In genomic region chr3:53650003-53650748, GRCm38 (mm10) we compare ENCODE assay signal across 8 mouse cellular contexts. TPM values are rescaled to one million over a fixed set of nuclear protein-coding genes. Genes with fewer than 3 reads are reported as not detected.
DNase-seq lines count a peak whose midpoint lies in the region; ATAC-seq and TF ChIP-seq lines count a peak whose summit lies in the region.

No protein-coding gene starts in this region.

- H3K4me3 ChIP-seq in ES-Bruce4 (ENCODE audit: low read depth, low read length) = no peak overlapping the region
- H3K4me3 ChIP-seq in embryonic facial prominence, embryonic 15.5 days (replicated peaks) = no peak overlapping the region; the same call in 1 of the 2 replicates
- no peak overlapping the region for H3K4me3 ChIP-seq in limb, embryonic 12.5 days (replicated peaks)

- TF ChIP-seq POLR2A in ES-Bruce4 (IDR thresholded peaks at IDR 0.05; ENCODE audit: insufficient read depth, low read length) = no peak

- 4% methylated on average over 8 of the region's 8 CpGs for WGBS in embryonic facial prominence, embryonic 15.5 days
- WGBS in limb, embryonic 12.5 days = 5% methylated on average over 8 of the region's 8 CpGs

- peak; percentile 99 for TF ChIP-seq EP300 in ES-Bruce4 (IDR thresholded peaks at IDR 0.05; ENCODE audit: insufficient read depth, low read depth, low read length)

- peak overlapping the region; percentile 22 for H3K4me2 ChIP-seq in embryonic facial prominence, embryonic 15.5 days (replicated peaks)
- peak overlapping the region; percentile 9; the same call in 1 of the 2 replicates for H3K4me2 ChIP-seq in limb, embryonic 12.5 days

- ATAC-seq in embryonic facial prominence, embryonic 15.5 days (ENCODE audit: insufficient number of reproducible peaks, low FRiP score, low TSS enrichment, low read depth) = no peak
- ATAC-seq in limb, embryonic 12.5 days (ENCODE audit: insufficient number of reproducible peaks, insufficient read depth, low FRiP score, low TSS enrichment, low read depth) = no peak

- no peaks in the 10 kb centered on the region; the same call in 1 of the 2 replicates for H3K36me3 ChIP-seq in ES-Bruce4 (ENCODE audit: control insufficient read depth, insufficient read depth, low read length, poor library complexity, severe bottlenecking)
- H3K36me3 ChIP-seq in embryonic facial prominence, embryonic 15.5 days = peaks cover 15% of the 10 kb centered on the region
- peaks cover 17% of the 10 kb centered on the region; the same call in 1 of the 2 replicates for H3K36me3 ChIP-seq in limb, embryonic 12.5 days

- no peaks in the 10 kb centered on the region; the same call in 1 of the 2 replicates for H3K27me3 ChIP-seq in ES-Bruce4 (ENCODE audit: control insufficient read depth, insufficient read depth, low read length, poor library complexity, severe bottlenecking)
- peaks cover 3% of the 10 kb centered on the region; the same call in 1 of the 2 replicates for H3K27me3 ChIP-seq in embryonic facial prominence, embryonic 15.5 days
- H3K27me3 ChIP-seq in limb, embryonic 12.5 days = peaks cover 9% of the 10 kb centered on the region

- peak; percentile 22 for DNase-seq in heart, adult 8-10 months (ENCODE audit: low spot score)
- DNase-seq in heart, postnatal 25 days (ENCODE audit: low spot score) = no peak
- no peak for DNase-seq in spleen, postnatal 10 days (ENCODE audit: low spot score in 2 of 2)
- DNase-seq in gastrocnemius, adult 18-20 months (ENCODE audit: low spot score) = no peak
- no peak for DNase-seq in left cerebral cortex, adult 9 months (ENCODE audit: low spot score in 2 of 2)

- no peaks in the 10 kb centered on the region for H3K4me1 ChIP-seq in ES-Bruce4 (ENCODE audit: control insufficient read depth, insufficient read depth, low read length)
- 0 out of 2 replicates have a peak, but pooled peaks cover 8% of the 10 kb centered on the region for H3K4me1 ChIP-seq in embryonic facial prominence, embryonic 15.5 days
- no peaks in the 10 kb centered on the region; the same call in 1 of the 2 replicates for H3K4me1 ChIP-seq in limb, embryonic 12.5 days (replicated peaks)

- H3K27ac ChIP-seq in ES-Bruce4 (ENCODE audit: insufficient read depth, low read length) = peak overlapping the region; percentile 72
- H3K27ac ChIP-seq in embryonic facial prominence, embryonic 15.5 days (replicated peaks) = peak overlapping the region; percentile 66
- H3K27ac ChIP-seq in limb, embryonic 12.5 days = peak overlapping the region; percentile 4; the same call in 1 of the 2 replicates

- TF ChIP-seq CTCF in ES-Bruce4 (IDR thresholded peaks at IDR 0.05; ENCODE audit: low read depth, low read length) = no peak

- H3K9me3 ChIP-seq in ES-Bruce4 (replicated peaks; ENCODE audit: control insufficient read depth, insufficient read depth, low read length, poor library complexity, severe bottlenecking) = 0 out of 2 replicates have a peak, but pooled peaks cover 3% of the 10 kb centered on the region
- H3K9me3 ChIP-seq in embryonic facial prominence, embryonic 15.5 days (replicated peaks) = peaks cover 17% of the 10 kb centered on the region; the same call in 1 of the 2 replicates
- H3K9me3 ChIP-seq in limb, embryonic 12.5 days = peaks cover 24% of the 10 kb centered on the region

- no peak overlapping the region for H3K9ac ChIP-seq in ES-Bruce4 (ENCODE audit: low read depth, poor library complexity, severe bottlenecking)
- no peak overlapping the region for H3K9ac ChIP-seq in embryonic facial prominence, embryonic 15.5 days
- H3K9ac ChIP-seq in limb, embryonic 12.5 days (replicated peaks) = no peak overlapping the region

- intact Hi-C loops in heart, postnatal 25 days (cut with DNase I) = loop anchor here (2.0 kb wide), 1 partner anchor 51 kb away; no protein-coding TSS in a partner anchor

RNA-seq across cellular contexts. Expression of gene Frem2, which starts 7.0 kb away (rescaled TPM):
- total RNA-seq in heart, adult 8-10 months (2022) = 1 to 10 TPM; 1.1 to 4.9 (median 3.5) TPM
- 10 to 100 TPM in 1 of 2 experiments, 1 to 10 TPM in 1; 9.2 to 12.2 TPM for total RNA-seq in heart, postnatal 25 days (2021)
- polyA plus RNA-seq in ES-Bruce4 (2011; ENCODE audit: insufficient read depth, insufficient read length, low read depth, missing spikeins) = 29.2 and 30.3 TPM in 2 replicates
- 5.8 and 7.1 TPM in 2 replicates for polyA plus RNA-seq in embryonic facial prominence, embryonic 15.5 days (2015; fragmentation: Nextera tagmentation; extraction: Ambion mirVana)
- polyA plus RNA-seq in limb, embryonic 12.5 days (2016; fragmentation: Nextera tagmentation; extraction: Ambion mirVana) = 7.4 and 7.6 TPM in 2 replicates
- 1 to 10 TPM in 1 of 2 experiments, under 1 TPM in 1; 0.66 to 1.3 TPM for total RNA-seq in gastrocnemius, adult 18-20 months (2021)

Comparison
In these comparisons a context has a peak if more than half of its experiments do, and no peak if none do; other contexts are left out.
1. H3K27ac ChIP-seq: peak in every context shown above with its lines; median percentile 72 in ES-Bruce4; 66 in embryonic facial prominence, embryonic 15.5 days; 4 in limb, embryonic 12.5 days.